Mouse (Mus musculus): ENCODE results near the gene Zfp334. TPM values are rescaled to one million over a fixed set of nuclear protein-coding genes. Genes with fewer than 3 reads are reported as not detected.

The Zfp334 gene
- polyA plus RNA-seq, 1 experiment, result not detected

DNA sequence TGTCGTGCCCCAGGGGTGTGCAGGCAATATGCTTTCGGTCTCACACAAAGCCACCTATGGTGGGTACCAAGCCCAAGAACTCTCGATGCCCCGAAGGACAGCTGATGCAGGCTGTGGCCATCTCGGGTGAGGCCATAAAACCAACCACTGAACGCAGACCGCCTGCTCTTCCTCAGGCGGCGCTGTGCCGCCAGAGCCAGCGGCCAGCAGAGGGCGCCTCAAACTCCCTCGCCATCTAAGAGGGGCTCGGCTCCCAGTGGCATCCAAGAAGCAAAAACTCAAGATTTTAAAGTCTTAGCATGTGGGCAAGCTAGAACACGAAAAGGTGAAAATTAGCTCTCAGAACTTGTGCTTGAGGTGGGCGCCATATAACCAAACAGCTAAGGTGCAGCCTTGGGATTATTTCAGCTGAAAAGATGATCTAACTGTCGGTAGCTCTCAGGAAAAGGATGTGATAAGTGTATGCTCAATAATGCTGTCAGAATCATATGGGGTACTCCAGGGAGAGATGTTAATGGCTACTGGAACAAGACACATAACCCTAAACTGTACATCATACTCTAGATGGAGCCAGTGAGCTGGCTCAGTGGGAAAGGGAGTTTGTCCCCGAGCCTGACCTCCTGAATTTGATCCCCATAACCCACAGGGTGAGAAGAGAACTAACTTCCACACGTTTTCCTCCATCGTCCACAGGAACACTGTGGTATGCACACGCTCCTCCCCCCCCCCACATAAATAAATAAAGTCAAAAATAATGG is 23.5 kb downstream of the Zfp334 start:
- peak overlapping the region; percentile 79 for H3K4me3 ChIP-seq (replicated peaks)
- peaks cover 30% of the 10 kb centered on the region for H3K4me1 ChIP-seq
- no peak for TF ChIP-seq GATA1 (IDR thresholded peaks at IDR 0.05; ENCODE audit: borderline replicate concordance, low read length)
- TF ChIP-seq FLI1 (IDR thresholded peaks at IDR 0.05; ENCODE audit: low read length), result no peak
- peaks cover 63% of the 10 kb centered on the region for H3K27me3 ChIP-seq (replicated peaks)
- H3K36me3 ChIP-seq (replicated peaks; ENCODE audit: low read length), result no peaks in the 10 kb centered on the region
- H3K9me3 ChIP-seq, result peaks cover 6% of the 10 kb centered on the region

DNA sequence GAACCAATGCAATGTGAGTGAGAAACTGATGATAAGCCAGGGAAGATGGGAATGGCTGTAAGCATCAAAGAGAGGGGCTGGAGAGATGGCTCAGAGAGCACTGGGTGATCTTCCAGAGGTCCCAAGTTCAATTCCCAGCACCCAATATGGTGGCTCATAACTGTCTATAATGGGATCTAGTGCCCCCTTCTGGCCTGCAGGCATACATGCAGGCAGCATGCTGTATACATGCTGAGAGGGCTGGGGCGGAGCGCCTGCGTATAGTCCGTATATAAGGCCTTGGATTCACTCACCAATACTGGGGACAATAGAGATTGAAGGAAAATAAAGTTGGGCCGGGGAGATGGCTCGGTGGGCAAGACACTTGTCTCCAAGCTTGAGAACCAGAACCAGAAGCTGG is 24.8 kb downstream of the Zfp334 start:
- Histone ChIP-seq H3K36me3 (replicated peaks; ENCODE audit: low read length) (no peaks in the 10 kb centered on the region), H3K4me3 (replicated peaks) (no peak overlapping the region), H3K9me3 (peaks cover 6% of the 10 kb centered on the region), H3K27me3 (replicated peaks) (peaks cover 57% of the 10 kb centered on the region), H3K4me1 (peaks cover 27% of the 10 kb centered on the region)
- TF ChIP-seq GATA1 (IDR thresholded peaks at IDR 0.05; ENCODE audit: borderline replicate concordance, low read length), result no peak
- TF ChIP-seq FLI1 (IDR thresholded peaks at IDR 0.05; ENCODE audit: low read length), result no peak

DNA sequence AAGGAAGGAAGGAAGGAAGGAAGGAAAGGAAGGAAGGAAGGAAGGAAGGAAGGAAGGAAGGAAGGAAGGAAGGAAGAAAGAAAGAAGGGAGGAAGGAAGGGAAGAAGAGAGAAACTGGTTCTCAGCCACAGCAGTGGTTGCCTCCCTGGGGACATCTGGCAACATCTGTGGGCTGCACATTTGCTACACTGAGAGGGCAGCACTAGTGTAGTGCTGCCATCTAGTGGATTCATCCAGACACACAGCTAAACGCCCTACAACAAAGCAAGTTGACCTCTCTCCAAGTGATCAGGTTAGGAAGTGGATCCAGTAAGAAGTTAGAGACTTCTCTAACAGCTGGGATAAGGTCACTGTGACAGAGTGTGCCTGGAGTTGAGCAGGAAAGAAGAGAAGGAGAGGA is 27.2 kb downstream of the Zfp334 start:
- H3K9me3 ChIP-seq, result peaks cover 6% of the 10 kb centered on the region
- peaks cover 12% of the 10 kb centered on the region for H3K4me1 ChIP-seq
- H3K27me3 ChIP-seq (replicated peaks), result peaks cover 51% of the 10 kb centered on the region
- TF ChIP-seq GATA1 (IDR thresholded peaks at IDR 0.05; ENCODE audit: borderline replicate concordance, low read length) (no peak), FLI1 (IDR thresholded peaks at IDR 0.05; ENCODE audit: low read length) (no peak)
- H3K36me3 ChIP-seq (replicated peaks; ENCODE audit: low read length), result no peaks in the 10 kb centered on the region
- no peak overlapping the region for H3K4me3 ChIP-seq (replicated peaks)

DNA sequence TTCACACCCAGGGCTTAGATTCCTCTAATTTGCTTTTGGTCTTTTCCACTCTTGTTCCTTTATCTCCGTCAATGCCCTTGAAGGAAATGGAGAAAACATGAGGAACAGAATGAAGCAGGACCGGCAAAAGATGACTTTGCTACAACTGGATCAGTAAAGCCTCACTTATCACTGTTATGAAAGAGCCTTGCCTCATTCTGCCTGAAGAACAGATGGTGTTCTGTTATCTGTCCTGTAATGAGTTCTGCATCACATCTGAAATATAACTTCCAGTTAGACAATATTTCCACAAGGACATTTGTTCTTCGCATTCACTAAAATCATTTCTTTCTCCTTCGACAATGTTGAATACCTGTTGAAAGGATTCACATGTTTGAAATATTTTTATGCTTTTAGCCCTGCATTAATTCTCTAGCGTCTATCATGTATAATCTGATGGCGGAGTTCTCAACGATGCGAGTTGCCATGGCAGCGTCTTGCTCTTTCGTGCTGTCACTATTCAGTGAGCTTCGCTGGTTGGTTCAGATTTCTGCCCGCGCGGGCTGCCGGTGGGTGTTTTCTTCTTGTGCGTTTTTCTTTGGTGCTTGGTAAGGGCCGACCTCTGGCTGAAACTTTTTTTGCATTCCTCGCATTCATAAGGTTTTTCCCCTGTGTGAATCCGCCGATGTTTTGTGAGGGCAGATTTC is 36.1 kb downstream of the Zfp334 start:
- Histone ChIP-seq H3K27me3 (replicated peaks) (peaks cover 27% of the 10 kb centered on the region), H3K9me3 (peaks cover 51% of the 10 kb centered on the region), H3K4me3 (replicated peaks) (no peak overlapping the region), H3K36me3 (replicated peaks; ENCODE audit: low read length) (no peaks in the 10 kb centered on the region), H3K4me1 (no peaks in the 10 kb centered on the region)
- no peak for TF ChIP-seq GATA1 (IDR thresholded peaks at IDR 0.05; ENCODE audit: borderline replicate concordance, low read length)
- no peak for TF ChIP-seq FLI1 (IDR thresholded peaks at IDR 0.05; ENCODE audit: low read length)

DNA sequence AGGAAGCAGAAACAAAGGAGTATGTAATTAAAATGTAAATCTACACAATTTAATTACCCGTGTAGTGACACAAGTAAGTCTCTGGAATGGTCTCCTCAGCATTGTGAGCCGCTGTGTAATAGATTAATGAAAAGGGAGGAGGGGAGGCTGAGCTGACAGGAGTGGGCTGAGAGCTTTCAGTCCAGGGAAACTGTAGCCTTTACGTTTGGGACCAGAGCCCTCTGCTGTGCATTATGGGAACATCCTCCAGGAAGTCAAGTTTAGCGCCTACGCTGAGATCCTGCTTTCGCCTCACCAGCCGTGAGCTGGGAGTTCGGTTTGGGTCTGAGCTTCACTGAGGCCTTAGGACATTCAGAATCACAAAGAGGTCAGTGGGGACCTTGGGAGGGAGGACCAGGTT is 38.6 kb downstream of the Zfp334 start:
- TF ChIP-seq GATA1 (IDR thresholded peaks at IDR 0.05; ENCODE audit: borderline replicate concordance, low read length), result no peak
- no peak for TF ChIP-seq FLI1 (IDR thresholded peaks at IDR 0.05; ENCODE audit: low read length)
- no peaks in the 10 kb centered on the region for H3K36me3 ChIP-seq (replicated peaks; ENCODE audit: low read length)
- no peaks in the 10 kb centered on the region for H3K4me1 ChIP-seq
- H3K27me3 ChIP-seq (replicated peaks), result peaks cover 31% of the 10 kb centered on the region
- peaks cover 46% of the 10 kb centered on the region for H3K9me3 ChIP-seq
- no peak overlapping the region for H3K4me3 ChIP-seq (replicated peaks)

DNA sequence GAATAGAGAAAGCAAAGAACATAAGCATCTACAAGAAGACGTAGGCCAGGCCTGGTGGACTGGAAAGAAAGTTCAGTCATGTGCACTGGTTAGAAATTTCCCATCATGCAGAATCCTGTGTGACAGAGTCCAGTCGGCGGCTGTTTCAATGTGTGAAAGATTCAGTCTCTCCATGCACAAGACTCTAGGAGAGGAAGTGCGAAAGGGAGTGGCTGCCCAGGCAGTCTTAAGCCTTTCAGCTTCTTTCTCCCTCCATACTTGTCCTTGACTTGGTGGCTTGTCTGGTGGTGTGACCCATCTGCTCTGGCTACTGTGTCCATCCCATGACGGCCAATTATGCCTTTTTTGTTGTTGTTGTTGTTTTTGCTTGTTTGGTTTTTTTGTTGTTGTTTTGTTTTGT is 41.9 kb downstream of the Zfp334 start:
- peaks cover 3% of the 10 kb centered on the region; the same call in 1 of the 2 replicates for H3K4me1 ChIP-seq
- TF ChIP-seq FLI1 (IDR thresholded peaks at IDR 0.05; ENCODE audit: low read length) (no peak), GATA1 (IDR thresholded peaks at IDR 0.05; ENCODE audit: borderline replicate concordance, low read length) (no peak)
- H3K36me3 ChIP-seq (replicated peaks; ENCODE audit: low read length), result no peaks in the 10 kb centered on the region
- H3K27me3 ChIP-seq (replicated peaks), result peaks cover 37% of the 10 kb centered on the region
- H3K9me3 ChIP-seq, result peaks cover 16% of the 10 kb centered on the region
- no peak overlapping the region for H3K4me3 ChIP-seq (replicated peaks)

DNA sequence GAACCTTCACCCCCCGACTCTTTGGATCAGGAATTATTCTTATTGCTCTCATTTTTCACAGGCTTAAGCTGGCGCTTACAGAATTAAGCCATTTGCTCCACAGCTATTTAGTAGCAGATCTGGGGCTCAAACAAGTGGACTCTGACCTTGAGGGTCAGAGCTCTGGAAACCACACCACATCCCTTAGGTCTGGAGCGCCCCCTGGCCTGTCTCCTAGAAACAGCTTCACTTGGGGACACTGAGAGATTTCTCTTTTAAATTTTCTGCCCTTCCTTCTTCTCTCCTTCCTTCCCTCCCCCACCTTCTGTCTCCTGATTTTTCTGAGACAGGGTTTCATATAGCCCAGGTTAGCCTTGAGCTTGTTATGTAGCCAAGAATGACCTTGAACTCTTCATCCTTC is 50.9 kb downstream of the Zfp334 start:
- peaks cover 23% of the 10 kb centered on the region for H3K27me3 ChIP-seq (replicated peaks)
- TF ChIP-seq GATA1 (IDR thresholded peaks at IDR 0.05; ENCODE audit: borderline replicate concordance, low read length) (no peak), FLI1 (IDR thresholded peaks at IDR 0.05; ENCODE audit: low read length) (no peak)
- H3K9me3 ChIP-seq, result peaks cover 11% of the 10 kb centered on the region
- no peaks in the 10 kb centered on the region for H3K36me3 ChIP-seq (replicated peaks; ENCODE audit: low read length)
- peaks cover 36% of the 10 kb centered on the region for H3K4me1 ChIP-seq
- no peak overlapping the region for H3K4me3 ChIP-seq (replicated peaks)

DNA sequence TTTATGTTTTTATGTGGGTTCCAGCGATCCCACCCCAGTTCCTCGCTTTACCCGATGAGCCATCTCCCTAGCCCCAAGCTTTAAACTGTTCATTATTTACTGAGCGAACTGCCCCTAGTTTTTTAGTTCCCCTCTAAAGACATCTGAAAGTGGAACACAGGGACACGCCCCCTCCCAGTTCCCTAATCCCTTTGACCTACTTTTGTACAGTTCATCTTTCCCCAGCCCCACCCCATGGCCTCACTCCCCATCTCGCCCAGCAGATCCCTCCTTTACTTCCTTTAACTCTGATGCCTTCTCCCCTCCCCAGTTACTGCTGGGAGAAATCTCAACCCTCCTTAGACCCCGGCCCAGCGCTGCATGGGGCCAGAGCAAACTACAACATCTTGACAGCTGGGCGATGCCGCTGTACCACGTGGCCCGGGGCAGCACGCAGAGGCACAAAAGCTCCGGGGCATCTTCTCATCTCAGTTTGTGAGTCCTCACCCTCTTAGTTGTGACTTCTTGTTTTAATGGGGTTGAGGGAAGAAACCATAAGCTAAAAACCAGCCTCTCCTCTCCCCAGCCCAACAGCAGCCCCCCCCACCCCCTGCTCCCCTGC is 55.3 kb downstream of the Zfp334 start:
- Histone ChIP-seq H3K36me3 (replicated peaks; ENCODE audit: low read length) (no peaks in the 10 kb centered on the region), H3K4me1 (peaks cover 57% of the 10 kb centered on the region), H3K27me3 (replicated peaks) (peaks cover 2% of the 10 kb centered on the region), H3K4me3 (replicated peaks) (no peak overlapping the region), H3K9me3 (peaks cover 11% of the 10 kb centered on the region)
- TF ChIP-seq GATA1 (IDR thresholded peaks at IDR 0.05; ENCODE audit: borderline replicate concordance, low read length) (no peak), FLI1 (IDR thresholded peaks at IDR 0.05; ENCODE audit: low read length) (no peak)

DNA sequence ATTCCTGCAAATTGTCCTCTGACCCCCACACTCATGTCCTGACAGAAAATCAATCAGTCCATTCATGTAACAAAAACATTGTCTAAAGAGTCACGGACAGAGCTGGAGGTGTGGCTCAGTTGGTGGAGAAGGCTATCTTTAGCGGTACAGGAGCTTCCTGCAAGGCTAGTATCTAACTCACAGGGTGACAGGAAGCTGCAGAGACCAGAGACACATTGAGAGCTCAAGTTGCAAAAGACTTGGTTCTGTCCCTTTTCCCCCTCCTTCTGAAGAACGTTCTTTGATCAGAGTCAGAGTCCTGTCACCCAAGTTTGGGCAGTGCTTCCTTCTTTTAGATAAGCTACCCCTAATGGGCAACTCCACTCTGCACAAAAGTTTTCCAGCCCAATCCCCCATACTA is 58.4 kb downstream of the Zfp334 start:
- Histone ChIP-seq H3K9me3 (0 out of 2 replicates have a peak, but pooled peaks cover 3% of the 10 kb centered on the region), H3K27me3 (replicated peaks) (no peaks in the 10 kb centered on the region), H3K36me3 (replicated peaks; ENCODE audit: low read length) (no peaks in the 10 kb centered on the region), H3K4me1 (peaks cover 66% of the 10 kb centered on the region), H3K4me3 (replicated peaks) (peak overlapping the region; percentile 34)
- TF ChIP-seq GATA1 (IDR thresholded peaks at IDR 0.05; ENCODE audit: borderline replicate concordance, low read length) (peak; percentile 62; the same call in 1 of the 3 replicates), FLI1 (IDR thresholded peaks at IDR 0.05; ENCODE audit: low read length) (no peak)

DNA sequence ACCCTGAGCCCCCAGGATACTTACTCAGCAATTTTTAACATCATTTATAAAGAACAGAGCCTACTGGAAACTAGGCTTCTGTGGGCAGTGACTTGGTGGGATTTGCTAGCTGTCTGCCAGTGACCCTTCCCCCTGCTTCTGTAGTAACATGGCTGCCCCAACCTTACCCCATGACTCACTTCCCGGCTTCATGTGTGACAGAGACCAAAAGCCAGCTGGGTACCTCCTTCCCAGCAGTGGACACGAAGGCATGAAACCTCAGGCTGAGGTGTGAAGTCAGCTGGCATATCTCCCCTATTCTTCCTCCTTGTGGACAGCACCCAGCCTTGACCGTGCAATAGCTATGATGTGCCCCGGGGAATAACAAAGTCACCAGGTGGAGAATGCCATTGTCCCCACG is 59.3 kb downstream of the Zfp334 start:
- no peaks in the 10 kb centered on the region for H3K27me3 ChIP-seq (replicated peaks)
- TF ChIP-seq GATA1 (IDR thresholded peaks at IDR 0.05; ENCODE audit: borderline replicate concordance, low read length) (no peak), FLI1 (IDR thresholded peaks at IDR 0.05; ENCODE audit: low read length) (no peak)
- H3K4me1 ChIP-seq, result peaks cover 76% of the 10 kb centered on the region
- peaks cover 7% of the 10 kb centered on the region for H3K36me3 ChIP-seq (replicated peaks; ENCODE audit: low read length)
- H3K9me3 ChIP-seq, result no peaks in the 10 kb centered on the region
- H3K4me3 ChIP-seq (replicated peaks), result peak overlapping the region; percentile 20

Data from megakaryocyte, embryonic 14.5 days (primary cell).